Mouse (Mus musculus) right cerebral cortex, postnatal 10 days (tissue): ENCODE measurements around the gene Mettl9.

ENCODE experiments used
- DNase-seq, 2 experiments: peaks; one replicate each; pipeline ENCODE4 v3.0.0; 2021; ENCODE audit warnings: low spot score in 2 of 2

Gene Mettl9

DNA sequence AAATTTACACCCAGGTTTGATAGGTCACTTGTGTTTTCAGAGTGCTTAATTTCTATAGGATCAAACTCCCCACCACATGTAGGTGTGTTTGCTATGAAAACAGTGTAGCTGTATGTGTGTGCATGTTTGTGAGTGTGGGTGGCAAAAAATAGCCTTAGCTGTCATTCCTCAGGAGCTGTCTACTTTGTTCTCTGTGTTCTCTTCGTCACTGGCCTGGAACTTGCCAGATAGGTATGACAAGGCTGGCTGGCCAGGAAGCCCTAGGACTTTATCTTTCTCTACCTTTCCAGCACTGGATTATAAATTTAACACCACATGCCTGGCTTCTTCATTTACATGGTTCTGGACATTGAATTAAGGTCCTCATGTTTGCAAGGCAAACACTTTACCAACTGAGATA lies 10.0 kb downstream of the Mettl9 start:
- no peak for DNase-seq

DNA sequence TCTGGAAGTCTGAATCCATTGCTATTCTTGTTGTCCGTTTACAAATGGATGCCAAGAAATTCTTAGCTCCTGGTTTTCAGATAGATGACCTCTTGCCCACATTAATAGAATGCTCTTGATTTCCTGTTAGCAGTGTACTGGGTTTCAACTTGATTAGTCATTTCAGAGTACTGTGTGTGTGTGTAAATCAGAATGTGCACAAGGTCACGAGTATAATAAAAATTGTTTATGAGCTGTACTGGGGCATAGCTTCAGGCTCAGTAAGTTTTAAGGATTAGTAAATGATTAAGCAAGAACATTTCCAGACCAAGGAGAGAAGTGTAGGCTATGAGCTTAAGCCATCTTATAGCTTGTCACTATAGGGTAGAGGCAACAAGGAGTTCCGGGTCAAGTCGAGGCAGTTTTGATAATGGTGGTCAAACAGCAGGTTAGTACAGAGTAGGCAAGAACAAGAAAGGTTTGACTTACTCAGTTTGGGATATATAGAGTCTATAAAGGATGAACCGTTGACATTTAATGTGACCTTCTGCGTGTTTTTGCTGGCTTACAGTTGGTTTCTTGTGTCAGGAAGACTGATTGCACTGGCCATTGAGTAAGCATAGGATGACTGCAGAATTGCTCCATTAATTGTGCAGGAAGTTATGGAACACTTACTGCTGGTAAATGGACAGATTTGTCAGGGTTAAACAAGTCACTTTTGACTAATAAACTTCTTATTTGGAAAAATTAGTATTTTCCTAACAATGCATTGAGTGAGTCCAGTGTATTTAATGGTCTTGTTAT lies 11.6 kb downstream of the Mettl9 start:
- no peak for DNase-seq

DNA sequence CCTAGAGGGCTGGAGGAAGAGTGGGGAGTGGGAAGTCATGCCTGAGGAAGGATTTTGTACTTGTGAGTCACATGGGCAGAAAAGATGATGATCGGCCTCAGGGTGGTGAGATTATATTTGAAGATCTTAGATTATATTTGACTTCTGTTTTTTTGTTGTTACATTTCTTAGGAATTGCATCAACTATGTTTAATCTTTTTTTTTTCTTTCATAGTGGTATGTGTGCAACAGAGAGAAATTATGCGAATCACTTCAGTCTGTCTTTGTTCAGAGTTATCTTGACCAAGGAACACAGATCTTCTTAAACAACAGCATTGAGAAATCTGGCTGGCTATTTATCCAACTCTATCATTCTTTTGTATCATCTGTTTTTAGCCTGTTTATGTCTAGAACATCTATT lies 13.4 kb downstream of the Mettl9 start:
- no peak for DNase-seq

GRCm38 (mm10) chr7:121053071-121053470 lies 18.8 kb downstream of the Mettl9 start:
- no peak for DNase-seq

GRCm38 (mm10) chr7:121059477-121060218 lies 25.4 kb downstream of the Mettl9 start:
- no peak for DNase-seq

- peak in 1 of 2 experiments; percentile 40 for DNase-seq
Measured at GRCm38 (mm10) chr7:121064309-121064708, 30.1 kb downstream of the Mettl9 start.

DNA sequence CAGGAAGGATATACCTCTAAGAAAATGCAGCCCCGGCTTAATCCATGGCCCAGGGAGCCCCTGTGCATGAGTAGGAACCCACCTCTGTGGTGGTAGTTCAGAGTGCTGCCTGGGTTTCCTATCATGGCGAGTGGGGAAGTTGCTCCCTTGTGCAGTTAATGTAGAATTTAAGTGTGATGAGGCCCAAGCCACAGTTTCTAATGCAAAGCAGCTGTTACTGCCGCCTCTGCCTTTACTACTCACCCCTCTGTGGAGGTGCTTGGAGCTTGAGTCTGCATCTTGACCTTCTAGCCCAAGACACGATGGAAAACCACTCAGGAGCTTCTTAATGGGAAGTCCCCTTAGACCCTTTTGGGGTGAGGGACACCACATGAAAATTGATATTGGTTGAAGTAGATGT lies 37.0 kb downstream of the Mettl9 start:
- no peak for DNase-seq

DNA sequence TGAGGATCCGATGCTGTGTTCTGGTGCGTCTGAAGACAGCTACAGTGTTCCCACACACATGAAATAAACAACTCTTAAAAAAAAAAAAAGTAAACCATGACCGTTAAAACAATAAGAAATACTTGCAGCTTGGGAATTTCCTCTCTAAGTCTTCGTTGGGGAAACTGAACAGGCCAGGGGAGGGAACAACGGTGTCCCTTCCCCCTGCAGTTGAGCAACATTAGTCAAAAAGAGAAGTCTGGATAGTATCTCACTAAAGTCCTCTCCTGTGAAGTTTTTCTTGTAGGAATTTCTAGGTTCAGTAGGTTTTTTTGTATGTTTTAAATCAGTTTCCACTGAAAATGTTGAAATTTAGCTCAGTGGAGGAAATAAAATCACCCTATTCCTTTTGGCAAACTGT lies 38.3 kb downstream of the Mettl9 start:
- DNase-seq: no peak

- DNase-seq: no peak
Measured at GRCm38 (mm10) chr7:121074281-121074680, 40.0 kb downstream of the Mettl9 start, which contains the start of gene Igsf6. Igsf6 (minus strand) TSS chr7:121074572.

- no peak for DNase-seq
Measured at GRCm38 (mm10) chr7:121074801-121075400, 40.7 kb downstream of the Mettl9 start.

- no peak for DNase-seq
Measured at GRCm38 (mm10) chr7:121075416-121075815, 41.2 kb downstream of the Mettl9 start.

DNA sequence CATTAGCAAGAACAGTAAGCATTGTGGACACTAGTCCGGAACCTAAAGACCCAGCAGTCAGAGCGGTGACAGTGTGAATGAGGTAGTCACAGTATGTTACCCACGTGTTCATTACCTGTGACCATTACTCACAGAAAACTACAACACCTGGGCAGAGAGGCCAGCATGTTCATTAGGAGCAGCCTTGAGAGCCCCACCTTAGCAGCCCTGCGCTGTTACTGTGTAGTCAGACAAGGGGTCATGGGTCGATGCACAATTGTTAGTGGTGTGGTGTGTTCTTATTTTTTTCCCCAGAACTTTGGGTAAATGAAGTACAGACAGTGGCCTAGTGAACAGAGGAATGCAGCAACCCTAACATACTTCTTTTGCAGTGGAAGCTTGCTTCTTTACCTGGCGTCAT lies 43.1 kb downstream of the Mettl9 start:
- no peak for DNase-seq

DNA sequence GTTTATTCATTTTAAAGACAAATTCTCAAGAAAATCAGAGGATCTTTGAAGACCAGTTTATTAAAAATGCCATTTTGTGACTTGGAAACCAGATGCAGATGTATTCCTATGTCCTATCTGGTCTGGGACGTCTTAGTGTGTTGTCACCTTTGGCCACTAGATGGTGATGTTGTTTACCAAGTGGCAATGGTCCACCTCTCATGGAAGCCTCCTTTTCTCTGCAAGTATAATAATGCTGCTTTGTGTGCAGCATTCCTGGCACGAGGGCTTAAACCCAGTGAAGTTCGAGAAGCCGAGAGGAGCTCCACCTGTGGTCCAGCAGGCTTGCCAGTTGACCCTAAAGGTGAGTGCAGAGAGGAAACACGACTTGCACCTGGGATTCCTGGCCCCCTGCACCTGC lies 43.6 kb downstream of the Mettl9 start:
- DNase-seq: peak; percentile 80 to 81

GRCm38 (mm10) chr7:121081350-121081749 lies 47.1 kb downstream of the Mettl9 start, which contains the start of gene Otoa:
Otoa (plus strand) TSS chr7:121081650.
- DNase-seq: no peak

DNA sequence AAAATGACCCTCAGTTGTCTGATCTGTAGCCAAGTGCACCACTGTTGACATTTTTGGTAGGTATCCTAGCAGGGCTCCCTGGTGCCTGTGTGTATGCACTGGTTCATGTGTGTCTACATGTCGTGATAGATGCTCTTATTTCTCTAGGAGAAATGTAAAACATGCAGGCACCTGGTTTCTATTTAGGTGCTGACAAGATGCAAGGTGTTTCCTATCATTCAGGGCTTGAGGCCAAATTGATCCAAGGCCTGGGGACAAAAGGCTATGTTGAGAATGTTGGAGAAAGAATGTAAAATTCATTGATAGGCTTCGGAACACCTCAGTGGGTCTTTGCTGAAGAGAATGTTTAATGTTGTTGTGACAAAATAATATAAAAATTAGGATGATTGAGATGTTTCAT lies 47.6 kb downstream of the Mettl9 start:
- no peak for DNase-seq

DNA sequence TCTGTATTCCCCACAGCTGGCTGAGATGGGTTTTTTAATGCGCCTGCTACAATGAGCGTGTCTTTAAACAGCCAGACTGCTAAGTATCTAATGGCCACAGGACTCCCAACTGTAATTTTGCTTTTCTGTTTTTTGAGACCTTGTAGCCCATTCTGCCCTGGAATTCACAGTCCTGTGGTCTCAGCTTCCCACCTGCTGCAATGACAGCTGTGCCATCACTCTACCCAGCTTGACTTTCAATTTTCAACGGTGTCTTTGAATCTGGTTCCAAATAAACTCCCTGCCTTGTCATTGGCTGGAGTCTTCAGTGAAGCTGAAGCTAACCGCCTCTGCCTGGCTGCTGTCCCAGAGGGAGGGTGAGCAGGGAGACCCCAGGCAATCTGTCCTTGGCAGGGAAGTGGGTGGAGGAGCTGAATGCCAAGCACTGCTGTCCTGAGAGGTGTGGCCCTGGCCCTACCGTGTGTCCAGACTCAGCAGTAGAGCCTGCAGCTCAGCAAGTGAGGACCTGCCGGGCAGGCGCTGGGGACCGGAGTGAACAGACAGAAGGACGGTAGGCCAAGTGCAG lies 48.8 kb downstream of the Mettl9 start:
- DNase-seq: peak; percentile 48 to 50

GRCm38 (mm10) chr7:121084840-121085453 lies 50.7 kb downstream of the Mettl9 start:
- DNase-seq: no peak

- DNase-seq: no peak
Measured at GRCm38 (mm10) chr7:121085500-121085899, 51.3 kb downstream of the Mettl9 start.

- no peak for DNase-seq
Measured at GRCm38 (mm10) chr7:121088745-121089144, 54.5 kb downstream of the Mettl9 start.

DNA sequence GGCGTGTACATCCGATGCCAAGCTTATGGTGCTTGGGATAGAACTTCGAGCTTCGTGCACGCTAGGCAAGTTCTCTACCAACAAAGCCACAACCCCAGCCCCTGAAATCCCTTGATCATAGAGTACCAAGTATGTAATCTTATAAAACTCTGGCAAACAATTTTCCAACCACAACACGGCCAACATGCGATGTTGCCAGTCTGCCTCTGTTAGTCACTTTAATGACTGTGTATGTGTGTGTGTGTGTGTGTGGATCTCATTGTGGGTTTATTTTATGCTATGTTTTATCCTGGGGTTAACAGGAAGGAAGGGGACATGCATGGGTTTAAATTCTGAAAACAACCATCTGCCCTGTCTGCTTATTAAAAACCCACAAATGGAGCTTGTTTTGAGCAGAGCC lies 56.5 kb downstream of the Mettl9 start:
- no peak for DNase-seq

DNA sequence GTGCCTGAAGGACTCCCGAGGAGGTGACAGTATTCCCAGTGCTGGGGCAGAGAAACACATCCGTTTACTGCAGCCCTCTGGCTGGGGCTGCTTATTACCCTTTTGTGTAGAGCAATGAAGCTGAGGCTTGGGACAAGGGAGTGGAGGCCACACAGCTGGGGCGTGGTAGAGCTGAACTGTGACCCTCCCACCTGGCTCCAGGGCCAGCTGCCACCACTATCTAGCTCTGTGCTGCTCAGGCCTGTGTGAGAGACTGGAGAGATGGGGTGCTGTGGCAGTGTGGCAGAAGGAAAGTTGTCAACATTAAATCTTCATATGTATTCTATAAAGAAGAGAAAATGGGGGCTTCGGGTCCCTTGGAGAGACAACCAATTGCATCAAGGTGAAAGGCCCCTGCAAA lies 58.8 kb downstream of the Mettl9 start:
- no peak for DNase-seq
